Mouse (Mus musculus) hindbrain, embryonic 10.5 days (tissue): ENCODE data around the gene Cd52. TPM values are rescaled to one million over a fixed set of nuclear protein-coding genes. Genes with fewer than 3 reads are reported as not detected.
A peak's percentile ranks its signal among the peaks of the same experiment; 100 is the strongest.
"Not testable (repeated sequence)": the region's sequence is repeated elsewhere in the genome, so short reads cannot be mapped to it uniquely, and the experiment has no call there.

Experiments
- DNase-seq: peaks from one replicate; pipeline ENCODE4 v3.0.0-alpha.2; 2017; ENCODE audit warnings: low spot score
- H3K27ac ChIP-seq: fragments of 300-500 bp; sonication (generic); 2 replicates; pipeline ENCODE4 v1.5.1; 2016; ENCODE audit warnings: mild to moderate bottlenecking, moderate library complexity
- H3K27me3 ChIP-seq: fragments of 300-500 bp; sonication (generic); 2 replicates; pipeline ENCODE4 v1.6.1; 2016; ENCODE audit warnings: mild to moderate bottlenecking; ENCODE audit not compliant: poor library complexity, insufficient read depth, severe bottlenecking
- H3K36me3 ChIP-seq: fragments of 300-500 bp; sonication (generic); 2 replicates; pipeline ENCODE4 v1.6.1; 2016; ENCODE audit warnings: mild to moderate bottlenecking, moderate library complexity
- H3K4me1 ChIP-seq: fragments of 300-500 bp; sonication (generic); replicated peaks from 2 replicates; pipeline ENCODE4 v1.6.1; 2016; ENCODE audit warnings: mild to moderate bottlenecking
- H3K4me3 ChIP-seq: fragments of 300-500 bp; sonication (generic); 2 replicates; pipeline ENCODE4 v1.5.1; 2016; ENCODE audit warnings: mild to moderate bottlenecking, moderate library complexity
- H3K9me3 ChIP-seq: fragments of 300-500 bp; sonication (generic); 2 replicates; pipeline ENCODE4 v1.6.1; 2016; ENCODE audit warnings: mild to moderate bottlenecking, moderate library complexity
- WGBS: fragments of 180-500 bp; shearing (Covaris S2); methylation state at CpG from one replicate; pipeline ENCODE4 v1.1.7; 2016; 5-methylcytosine and 5-hydroxymethylcytosine counted together
- polyA plus RNA-seq: library from polyadenylated mRNA; unstranded; fragments of >200 nt; fragmentation: Nextera tagmentation; extraction: Ambion mirVana; gene quantifications from 2 replicates; pipeline ENCODE4 v1.2.1, GENCODE M21; 2016

The Cd52 gene
- polyA plus RNA-seq = 5.3 and 5.5 TPM in 2 replicates

DNA sequence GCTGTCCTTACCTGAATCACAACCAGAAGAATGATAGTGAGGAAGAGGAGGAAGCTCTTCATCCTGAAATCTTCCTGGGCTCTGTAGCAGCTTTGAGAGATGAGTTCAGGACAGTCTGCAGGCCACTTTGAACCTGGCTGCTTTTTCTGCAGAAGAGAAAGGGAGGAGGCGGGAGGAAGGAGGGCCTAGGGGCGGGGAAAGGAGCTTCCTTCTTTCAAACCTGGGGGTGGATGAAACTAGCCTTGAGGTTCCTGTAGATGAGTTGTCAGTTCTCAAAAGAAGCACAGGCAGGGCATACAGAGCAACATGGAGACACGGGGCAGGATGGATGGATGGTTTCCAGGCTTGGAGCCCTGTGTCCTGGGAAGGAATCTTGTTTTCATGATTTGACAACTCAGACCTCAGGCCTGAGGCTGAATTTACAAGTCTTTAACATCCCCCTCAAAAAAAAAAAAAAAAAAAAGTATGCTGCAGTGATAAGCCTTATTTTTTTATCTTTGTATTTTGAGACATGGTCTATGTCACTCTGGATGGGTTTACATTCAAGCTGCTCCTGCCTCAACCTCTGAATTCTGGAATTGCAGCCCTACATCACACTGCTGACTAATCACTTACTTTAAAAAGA, at the start of gene Cd52:
TSS of gene Cd52 (minus strand) at position 160 of the 625 bp plus-strand sequence.
- 63% methylated on average over 3 of the region's 3 CpGs for WGBS
- no peaks in the 10 kb centered on the region for H3K36me3 ChIP-seq
- no peak for DNase-seq
- no peaks in the 10 kb centered on the region for H3K27me3 ChIP-seq
- H3K9me3 ChIP-seq = no peaks in the 10 kb centered on the region
- H3K4me1 ChIP-seq = 0 out of 2 replicates have a peak, but pooled peaks cover 4% of the 10 kb centered on the region
- no peak within 1 kb of the TSS for H3K27ac ChIP-seq
- no peak within 1 kb of the TSS for H3K4me3 ChIP-seq

DNA sequence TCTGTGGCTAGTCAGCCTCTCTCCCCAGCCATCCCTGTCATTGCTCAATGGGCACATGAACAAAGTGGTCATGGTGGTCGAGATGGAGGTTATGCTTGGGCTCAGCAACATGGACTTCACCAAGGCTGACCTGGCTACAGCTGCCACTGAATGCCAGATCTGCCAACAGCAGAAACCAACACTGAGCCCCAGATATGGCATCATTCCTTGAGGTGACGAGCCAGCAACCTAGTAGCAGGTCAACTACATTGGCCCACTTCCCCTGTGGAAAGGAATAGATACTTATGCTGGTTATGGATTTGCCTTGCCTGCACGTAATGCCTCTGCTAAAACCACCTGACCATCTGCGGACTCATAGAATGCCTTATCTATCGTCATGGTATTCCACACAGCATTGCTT, 49.4 kb upstream of the Cd52 start:
- H3K36me3 ChIP-seq = peaks cover 72% of the 10 kb centered on the region

GRCm38 (mm10) chr4:134138857-134139256, 44.0 kb upstream of the Cd52 start:
- H3K9me3 ChIP-seq = no peaks in the 10 kb centered on the region
- H3K4me1 ChIP-seq = peaks cover 4% of the 10 kb centered on the region; the same call in 1 of the 2 replicates
- no peak overlapping the region for H3K4me3 ChIP-seq
- peaks cover 57% of the 10 kb centered on the region for H3K36me3 ChIP-seq
- no peaks in the 10 kb centered on the region for H3K27me3 ChIP-seq
- no peak overlapping the region for H3K27ac ChIP-seq
- DNase-seq = no peak
- 88% methylated on average over 2 of the region's 2 CpGs for WGBS

More for the DNA sequence above, 49.4 kb upstream of the Cd52 start:
- not testable (repeated sequence) for H3K4me3 ChIP-seq, H3K9me3 ChIP-seq, H3K4me1 ChIP-seq, H3K27ac ChIP-seq, DNase-seq, H3K27me3 ChIP-seq
- 91% methylated on average over 5 of the region's 5 CpGs for WGBS

GRCm38 (mm10) chr4:134136280-134136926, 41.5 kb upstream of the Cd52 start:
- DNase-seq = no peak
- H3K36me3 ChIP-seq = peaks cover 62% of the 10 kb centered on the region
- peaks cover 4% of the 10 kb centered on the region; the same call in 1 of the 2 replicates for H3K4me1 ChIP-seq
- H3K27me3 ChIP-seq = no peaks in the 10 kb centered on the region
- no peaks in the 10 kb centered on the region for H3K9me3 ChIP-seq
- H3K27ac ChIP-seq = no peak overlapping the region
- 67% methylated on average over 3 of the region's 3 CpGs for WGBS
- H3K4me3 ChIP-seq = no peak overlapping the region

GRCm38 (mm10) chr4:134132519-134133095, 37.7 kb upstream of the Cd52 start:
- H3K27me3 ChIP-seq = no peaks in the 10 kb centered on the region
- peaks cover 57% of the 10 kb centered on the region for H3K36me3 ChIP-seq
- H3K4me3 ChIP-seq = no peak overlapping the region
- 84% methylated on average over 8 of the region's 8 CpGs for WGBS
- H3K4me1 ChIP-seq = peaks cover 25% of the 10 kb centered on the region
- no peak overlapping the region for H3K27ac ChIP-seq
- DNase-seq = no peak
- no peaks in the 10 kb centered on the region for H3K9me3 ChIP-seq

DNA sequence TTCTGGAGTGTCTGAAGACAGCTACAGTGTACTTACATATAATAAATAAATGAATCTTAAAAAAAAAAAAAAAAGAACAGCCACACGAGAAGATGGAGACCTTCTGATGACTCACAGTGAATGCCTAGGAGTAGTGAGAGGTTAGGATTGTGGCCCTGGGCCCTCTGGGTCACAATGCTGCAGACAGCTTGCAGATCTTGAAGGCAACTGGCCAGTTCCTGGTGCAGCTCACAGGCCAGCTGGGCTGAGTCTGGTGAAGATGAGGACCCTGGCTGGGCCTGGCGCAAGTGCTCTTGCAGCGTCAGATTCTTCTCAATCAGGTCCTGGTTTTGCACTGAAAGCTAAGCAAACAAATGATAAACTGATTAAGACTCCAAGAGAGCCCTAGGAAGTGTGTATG, 37.2 kb upstream of the Cd52 start:
- no peaks in the 10 kb centered on the region for H3K9me3 ChIP-seq
- H3K4me1 ChIP-seq = peaks cover 29% of the 10 kb centered on the region
- no peaks in the 10 kb centered on the region for H3K27me3 ChIP-seq
- DNase-seq = no peak
- 96% methylated on average over 3 of the region's 3 CpGs for WGBS
- no peak overlapping the region for H3K4me3 ChIP-seq
- peaks cover 52% of the 10 kb centered on the region for H3K36me3 ChIP-seq
- H3K27ac ChIP-seq = no peak overlapping the region

DNA sequence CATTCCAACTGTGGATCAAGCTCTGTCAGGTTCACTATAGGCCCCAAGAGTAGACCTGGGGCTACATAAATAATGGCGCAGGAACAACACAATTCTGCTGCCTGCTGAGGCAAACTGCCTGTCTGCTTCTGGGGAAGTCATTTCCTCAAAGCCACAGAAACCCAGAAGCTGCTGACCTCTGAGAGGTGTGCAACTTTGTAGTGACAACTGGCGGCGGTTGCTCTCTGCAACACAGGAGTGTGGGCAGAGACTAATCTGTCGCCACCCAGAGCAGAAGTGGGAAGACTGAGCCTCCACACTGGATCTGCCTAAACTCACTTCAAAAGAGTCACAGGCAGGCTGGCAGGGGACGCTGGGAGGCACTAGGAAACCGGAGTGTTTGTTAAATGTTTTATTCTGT, 34.6 kb upstream of the Cd52 start:
- H3K36me3 ChIP-seq = peaks cover 51% of the 10 kb centered on the region
- H3K4me3 ChIP-seq = peak overlapping the region; percentile 81
- peaks cover 35% of the 10 kb centered on the region for H3K4me1 ChIP-seq
- WGBS = 48% methylated on average over 6 of the region's 6 CpGs
- no peaks in the 10 kb centered on the region for H3K9me3 ChIP-seq
- no peaks in the 10 kb centered on the region for H3K27me3 ChIP-seq
- peak overlapping the region; percentile 90; the same call in 1 of the 2 replicates for H3K27ac ChIP-seq
- no peak for DNase-seq

DNA sequence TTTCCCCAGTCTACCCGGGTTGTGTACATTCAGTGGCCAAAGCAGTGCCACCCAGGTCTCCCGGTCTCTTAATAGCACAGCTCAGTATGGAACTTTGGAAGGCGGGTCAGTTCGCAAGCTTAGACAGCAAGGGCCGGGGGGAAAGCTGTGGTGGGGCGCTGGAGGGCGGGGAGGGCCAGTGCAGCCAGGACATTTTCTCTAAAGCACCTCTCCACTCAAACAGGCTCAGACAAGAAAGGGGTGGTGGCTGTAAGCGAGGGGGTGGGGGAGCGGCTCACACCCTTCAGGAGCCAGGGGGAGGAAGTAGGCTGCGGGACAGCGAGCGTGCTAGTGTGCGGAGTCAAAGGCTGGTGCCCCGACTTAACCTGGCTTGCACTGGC, 34.1 kb upstream of the Cd52 start:
- DNase-seq = no peak
- WGBS = 4% methylated on average over 14 of the region's 14 CpGs
- Histone ChIP-seq H3K27ac (peak overlapping the region; percentile 90), H3K9me3 (no peaks in the 10 kb centered on the region), H3K27me3 (no peaks in the 10 kb centered on the region), H3K4me3 (peak overlapping the region; percentile 81), H3K4me1 (peaks cover 40% of the 10 kb centered on the region), H3K36me3 (peaks cover 50% of the 10 kb centered on the region)

DNA sequence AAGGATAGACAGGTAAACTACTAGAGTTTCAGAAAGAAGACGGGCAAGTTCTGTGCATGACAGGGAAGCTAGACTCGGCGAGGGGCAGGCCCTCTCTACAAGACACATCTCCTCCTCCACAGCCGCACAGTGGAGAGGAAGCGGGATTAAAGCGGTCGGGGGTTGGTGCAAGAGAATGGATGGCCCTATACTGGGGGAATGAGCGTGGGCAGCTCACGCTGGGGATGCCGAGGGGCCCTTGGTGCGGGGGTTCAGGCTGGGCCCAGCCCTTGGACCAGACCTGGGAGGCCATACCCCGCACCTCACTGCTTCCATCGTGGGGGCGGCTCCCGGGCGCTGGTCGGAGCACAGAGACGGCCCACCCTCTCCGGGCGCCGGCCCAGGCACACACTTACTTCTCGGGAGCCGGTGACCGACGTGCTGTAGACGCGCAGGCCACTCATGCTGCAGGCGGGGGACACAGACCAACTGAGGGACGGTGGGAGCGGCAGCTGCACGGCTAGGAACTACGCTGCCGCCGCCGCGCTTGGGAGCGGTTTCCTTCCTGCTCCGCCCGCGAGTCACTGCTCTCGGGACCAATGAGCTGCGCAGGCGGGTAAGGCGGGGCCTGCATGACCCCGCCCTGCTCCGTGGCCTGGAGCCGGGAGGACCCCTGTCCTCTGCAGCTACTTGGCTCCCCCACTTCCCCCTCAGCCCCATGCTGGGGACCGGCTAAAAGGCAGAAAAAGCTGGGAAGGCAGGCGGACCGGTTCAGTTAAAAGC, 33.5 kb upstream of the Cd52 start, which contains the start of gene Sh3bgrl3:
TSS of gene Sh3bgrl3 (minus strand) at position 569 of the 762 bp plus-strand sequence.
- Histone ChIP-seq H3K27ac (peak within 1 kb of the TSS; percentile 90), H3K9me3 (no peaks in the 10 kb centered on the region), H3K4me3 (peak within 1 kb of the TSS; percentile 81), H3K27me3 (no peaks in the 10 kb centered on the region), H3K4me1 (peaks cover 44% of the 10 kb centered on the region), H3K36me3 (peaks cover 44% of the 10 kb centered on the region)
- DNase-seq = peak; percentile 90
- WGBS = under 1% methylated on average over 50 of the region's 50 CpGs

GRCm38 (mm10) chr4:134127793-134128192, 32.9 kb upstream of the Cd52 start:
- H3K36me3 ChIP-seq = peaks cover 41% of the 10 kb centered on the region
- H3K4me1 ChIP-seq = peaks cover 44% of the 10 kb centered on the region
- WGBS = 60% methylated on average over 8 of the region's 8 CpGs
- H3K4me3 ChIP-seq = peak overlapping the region; percentile 81
- no peaks in the 10 kb centered on the region for H3K27me3 ChIP-seq
- H3K9me3 ChIP-seq = no peaks in the 10 kb centered on the region
- no peak for DNase-seq
- peak overlapping the region; percentile 90 for H3K27ac ChIP-seq

DNA sequence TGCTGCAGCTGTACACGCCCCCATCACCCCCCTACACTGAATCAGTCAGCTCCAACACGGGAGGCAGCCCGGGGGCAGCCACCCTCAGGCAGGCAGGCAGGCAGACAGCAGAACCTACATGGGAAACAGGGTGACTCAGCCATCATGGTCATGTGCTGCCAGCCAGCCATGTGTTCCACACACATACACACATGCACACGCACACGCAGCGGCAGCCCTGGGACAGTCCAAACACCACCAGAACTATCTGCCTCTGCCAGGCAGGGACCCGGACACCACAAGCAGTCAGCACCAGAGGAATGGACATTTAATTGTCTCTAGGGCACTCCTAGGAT, 32.2 kb upstream of the Cd52 start:
- Histone ChIP-seq H3K4me3 (peak overlapping the region; percentile 81), H3K27me3 (no peaks in the 10 kb centered on the region), H3K9me3 (no peaks in the 10 kb centered on the region), H3K27ac (no peak overlapping the region), H3K4me1 (peaks cover 46% of the 10 kb centered on the region), H3K36me3 (peaks cover 35% of the 10 kb centered on the region)
- WGBS = 89% methylated on average over 7 of the region's 7 CpGs
- no peak for DNase-seq

- Histone ChIP-seq H3K36me3 (peaks cover 29% of the 10 kb centered on the region), H3K4me3 (peak overlapping the region; percentile 81; the same call in 1 of the 2 replicates), H3K27ac (no peak overlapping the region), H3K4me1 (peaks cover 52% of the 10 kb centered on the region), H3K9me3 (no peaks in the 10 kb centered on the region), H3K27me3 (no peaks in the 10 kb centered on the region)
- no peak for DNase-seq
- 84% methylated on average over 21 of the region's 21 CpGs for WGBS
Measured at GRCm38 (mm10) chr4:134126300-134127120, 31.6 kb upstream of the Cd52 start.
